Mouse (Mus musculus) hindbrain, embryonic 10.5 days (tissue): ENCODE data around the gene Adgrg5. TPM values are rescaled to one million over a fixed set of nuclear protein-coding genes. Genes with fewer than 3 reads are reported as not detected.

ENCODE experiments used
- DNase-seq: peaks from one replicate; pipeline ENCODE4 v3.0.0-alpha.2; 2017; ENCODE audit warnings: low spot score
- H3K27ac ChIP-seq: fragments of 300-500 bp; sonication (generic); 2 replicates; pipeline ENCODE4 v1.5.1; 2016; ENCODE audit warnings: mild to moderate bottlenecking, moderate library complexity
- H3K27me3 ChIP-seq: fragments of 300-500 bp; sonication (generic); 2 replicates; pipeline ENCODE4 v1.6.1; 2016; ENCODE audit warnings: mild to moderate bottlenecking; ENCODE audit not compliant: poor library complexity, insufficient read depth, severe bottlenecking
- H3K36me3 ChIP-seq: fragments of 300-500 bp; sonication (generic); 2 replicates; pipeline ENCODE4 v1.6.1; 2016; ENCODE audit warnings: mild to moderate bottlenecking, moderate library complexity
- H3K4me1 ChIP-seq: fragments of 300-500 bp; sonication (generic); replicated peaks from 2 replicates; pipeline ENCODE4 v1.6.1; 2016; ENCODE audit warnings: mild to moderate bottlenecking
- H3K4me3 ChIP-seq: fragments of 300-500 bp; sonication (generic); 2 replicates; pipeline ENCODE4 v1.5.1; 2016; ENCODE audit warnings: mild to moderate bottlenecking, moderate library complexity
- H3K9me3 ChIP-seq: fragments of 300-500 bp; sonication (generic); 2 replicates; pipeline ENCODE4 v1.6.1; 2016; ENCODE audit warnings: mild to moderate bottlenecking, moderate library complexity
- WGBS: fragments of 180-500 bp; shearing (Covaris S2); methylation state at CpG from one replicate; pipeline ENCODE4 v1.1.7; 2016; 5-methylcytosine and 5-hydroxymethylcytosine counted together
- polyA plus RNA-seq: library from polyadenylated mRNA; unstranded; fragments of >200 nt; fragmentation: Nextera tagmentation; extraction: Ambion mirVana; gene quantifications from 2 replicates; pipeline ENCODE4 v1.2.1, GENCODE M21; 2016

Adgrg5 gene
- polyA plus RNA-seq: 0.22 and 0.68 TPM in 2 replicates

GRCm38 (mm10) chr8:94923405-94923804, at the start of gene Adgrg5:
Adgrg5 (plus strand) TSS chr8:94923694.
- Histone ChIP-seq H3K4me1 (peaks cover 16% of the 10 kb centered on the region; the same call in 1 of the 2 replicates), H3K36me3 (no peaks in the 10 kb centered on the region), H3K9me3 (no peaks in the 10 kb centered on the region), H3K4me3 (no peak within 1 kb of the TSS), H3K27ac (0 out of 2 replicates have a peak within 1 kb of the TSS, but pooled peaks have one; percentile 30), H3K27me3 (peaks cover 20% of the 10 kb centered on the region)
- no peak for DNase-seq
- 44% methylated on average over 8 of the region's 8 CpGs for WGBS

- peak overlapping the region; percentile 73 for H3K4me3 ChIP-seq
- peaks cover 64% of the 10 kb centered on the region for H3K4me1 ChIP-seq
- no peaks in the 10 kb centered on the region for H3K9me3 ChIP-seq
- no peaks in the 10 kb centered on the region for H3K36me3 ChIP-seq
- whole genome bisulfite sequencing: 14% methylated on average over 6 of the region's 6 CpGs
- DNase-seq: peak; percentile 64
- no peak overlapping the region for H3K27ac ChIP-seq
- peaks cover 67% of the 10 kb centered on the region for H3K27me3 ChIP-seq
Observed at GRCm38 (mm10) chr8:94874358-94874757, 49.1 kb upstream of the Adgrg5 start.

- H3K27ac ChIP-seq: peak overlapping the region; percentile 77; the same call in 1 of the 2 replicates
- DNase-seq: no peak
- WGBS: 18% methylated on average over 17 of the region's 17 CpGs
- H3K27me3 ChIP-seq: peaks cover 58% of the 10 kb centered on the region
- H3K4me1 ChIP-seq: peaks cover 55% of the 10 kb centered on the region
- peak overlapping the region; percentile 73 for H3K4me3 ChIP-seq
- H3K36me3 ChIP-seq: no peaks in the 10 kb centered on the region
- no peaks in the 10 kb centered on the region for H3K9me3 ChIP-seq
Observed at GRCm38 (mm10) chr8:94875096-94875870, 48.2 kb upstream of the Adgrg5 start.

- Histone ChIP-seq H3K9me3 (no peaks in the 10 kb centered on the region), H3K27me3 (peaks cover 53% of the 10 kb centered on the region), H3K27ac (peak overlapping the region; percentile 77), H3K4me3 (peak overlapping the region; percentile 73), H3K36me3 (no peaks in the 10 kb centered on the region), H3K4me1 (peaks cover 50% of the 10 kb centered on the region)
- DNase-seq: no peak
- WGBS: under 1% methylated on average over 18 of the region's 20 CpGs
Observed at GRCm38 (mm10) chr8:94875871-94876150, 47.7 kb upstream of the Adgrg5 start.

GRCm38 (mm10) chr8:94876197-94876730, 47.2 kb upstream of the Adgrg5 start, which contains the start of gene Dok4:
Dok4 (minus strand) TSS chr8:94876330.
- Histone ChIP-seq H3K36me3 (no peaks in the 10 kb centered on the region), H3K9me3 (no peaks in the 10 kb centered on the region), H3K27me3 (peaks cover 50% of the 10 kb centered on the region), H3K4me1 (peaks cover 45% of the 10 kb centered on the region), H3K4me3 (peak within 1 kb of the TSS; percentile 73), H3K27ac (peak within 1 kb of the TSS; percentile 77)
- DNase-seq: peak; percentile 92
- 1% methylated on average over 37 of the region's 37 CpGs for WGBS

GRCm38 (mm10) chr8:94876820-94877219, 46.7 kb upstream of the Adgrg5 start:
- Histone ChIP-seq H3K4me3 (0 out of 2 replicates have a peak overlapping the region, but pooled peaks have one; percentile 73), H3K4me1 (peaks cover 40% of the 10 kb centered on the region), H3K27ac (0 out of 2 replicates have a peak overlapping the region, but pooled peaks have one; percentile 31), H3K9me3 (no peaks in the 10 kb centered on the region), H3K36me3 (no peaks in the 10 kb centered on the region), H3K27me3 (peaks cover 44% of the 10 kb centered on the region)
- no peak for DNase-seq
- 52% methylated on average over 3 of the region's 3 CpGs for WGBS

- H3K27me3 ChIP-seq: peaks cover 11% of the 10 kb centered on the region; the same call in 1 of the 2 replicates
- H3K4me3 ChIP-seq: no peak overlapping the region
- no peaks in the 10 kb centered on the region for H3K9me3 ChIP-seq
- H3K4me1 ChIP-seq: peaks cover 13% of the 10 kb centered on the region
- 85% methylated on average over 4 of the region's 4 CpGs for WGBS
- no peak overlapping the region for H3K27ac ChIP-seq
- no peak for DNase-seq
- no peaks in the 10 kb centered on the region for H3K36me3 ChIP-seq
Observed at GRCm38 (mm10) chr8:94880742-94881141, 42.8 kb upstream of the Adgrg5 start.

GRCm38 (mm10) chr8:94888383-94889036, 35.0 kb upstream of the Adgrg5 start:
- Histone ChIP-seq H3K27me3 (no peaks in the 10 kb centered on the region), H3K9me3 (no peaks in the 10 kb centered on the region), H3K36me3 (no peaks in the 10 kb centered on the region), H3K4me3 (no peak overlapping the region), H3K4me1 (no peaks in the 10 kb centered on the region; the same call in 1 of the 2 replicates), H3K27ac (no peak overlapping the region)
- WGBS: 40% methylated on average over 14 of the region's 14 CpGs
- DNase-seq: no peak

GRCm38 (mm10) chr8:94892917-94893316, 30.6 kb upstream of the Adgrg5 start:
- Histone ChIP-seq H3K27ac (no peak overlapping the region), H3K27me3 (no peaks in the 10 kb centered on the region), H3K4me3 (no peak overlapping the region), H3K4me1 (peaks cover 11% of the 10 kb centered on the region; the same call in 1 of the 2 replicates), H3K36me3 (no peaks in the 10 kb centered on the region), H3K9me3 (no peaks in the 10 kb centered on the region)
- no peak for DNase-seq
- WGBS: 54% methylated on average over 2 of the region's 2 CpGs

GRCm38 (mm10) chr8:94899262-94899661, 24.2 kb upstream of the Adgrg5 start:
- H3K27me3 ChIP-seq: peaks cover 14% of the 10 kb centered on the region; the same call in 1 of the 2 replicates
- peak overlapping the region; percentile 26 for H3K4me3 ChIP-seq
- WGBS: 15% methylated on average over 11 of the region's 11 CpGs
- peak overlapping the region; percentile 56; the same call in 1 of the 2 replicates for H3K27ac ChIP-seq
- no peaks in the 10 kb centered on the region for H3K9me3 ChIP-seq
- DNase-seq: no peak
- peaks cover 50% of the 10 kb centered on the region for H3K4me1 ChIP-seq
- peaks cover 7% of the 10 kb centered on the region; the same call in 1 of the 2 replicates for H3K36me3 ChIP-seq

- Histone ChIP-seq H3K27me3 (peaks cover 14% of the 10 kb centered on the region; the same call in 1 of the 2 replicates), H3K4me1 (peaks cover 44% of the 10 kb centered on the region), H3K27ac (peak overlapping the region; percentile 81), H3K36me3 (peaks cover 21% of the 10 kb centered on the region), H3K9me3 (no peaks in the 10 kb centered on the region), H3K4me3 (0 out of 2 replicates have a peak overlapping the region, but pooled peaks have one; percentile 14)
- no peak for DNase-seq
- WGBS: 13% methylated on average over 6 of the region's 6 CpGs
Observed at GRCm38 (mm10) chr8:94900617-94901016, 22.9 kb upstream of the Adgrg5 start.

DNA sequence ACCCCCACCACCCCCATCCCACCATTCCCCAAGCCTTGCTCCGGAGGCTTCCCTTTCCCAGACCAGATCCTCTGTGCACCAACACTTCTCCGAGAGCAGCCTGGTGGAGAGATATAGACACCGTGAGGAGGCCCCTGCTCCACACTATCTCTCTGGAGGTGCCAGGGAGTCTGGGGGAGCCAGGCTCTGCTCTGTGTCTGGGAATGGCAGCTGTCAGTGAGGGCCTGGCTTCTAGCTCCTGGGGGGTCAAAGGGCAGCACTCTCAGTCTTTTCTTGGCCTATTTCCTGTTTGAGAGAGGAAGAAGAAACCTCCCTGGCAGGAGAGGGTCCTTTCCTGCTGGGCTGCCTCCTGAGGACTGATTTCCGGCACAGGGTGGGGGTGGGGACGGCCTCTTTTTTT, 22.5 kb upstream of the Adgrg5 start:
- Histone ChIP-seq H3K27me3 (peaks cover 14% of the 10 kb centered on the region; the same call in 1 of the 2 replicates), H3K27ac (peak overlapping the region; percentile 81), H3K4me3 (0 out of 2 replicates have a peak overlapping the region, but pooled peaks have one; percentile 14), H3K9me3 (no peaks in the 10 kb centered on the region), H3K4me1 (peaks cover 42% of the 10 kb centered on the region), H3K36me3 (peaks cover 25% of the 10 kb centered on the region)
- DNase-seq: no peak
- 16% methylated on average over 5 of the region's 5 CpGs for WGBS
